Mouse (Mus musculus) frontal cortex, postnatal 36 days (tissue): ENCODE results near the gene Unc13c.

ENCODE experiments used
- DNase-seq, 2 experiments: peaks; one replicate each; pipeline ENCODE4 v3.0.0; 2022; ENCODE audit warnings: low spot score in 2 of 2

The Unc13c gene

DNA sequence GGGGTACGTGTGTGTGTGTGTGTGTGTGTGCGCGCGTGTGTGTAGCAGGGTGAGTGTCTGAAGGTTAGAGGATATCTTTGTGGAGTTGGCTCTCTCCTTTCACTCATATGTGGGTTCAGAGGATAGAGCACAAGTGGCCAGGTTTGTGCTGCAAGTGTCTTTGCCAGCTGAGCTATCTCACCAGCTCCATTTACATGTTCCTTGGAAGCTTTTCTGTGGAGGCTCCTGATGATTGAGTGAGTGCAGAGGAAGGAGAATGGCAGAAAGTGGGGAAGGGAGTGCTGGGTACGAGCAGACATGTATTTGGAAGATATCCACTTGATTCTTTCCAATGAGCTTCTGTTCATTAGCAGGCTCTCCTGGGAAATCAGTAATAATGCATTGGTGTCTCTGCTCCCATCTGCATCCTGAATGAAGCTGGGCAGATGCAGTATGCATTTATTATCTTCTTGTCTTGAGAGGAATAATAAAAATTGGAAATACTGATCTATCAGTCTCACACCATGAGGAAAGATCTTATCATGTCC is 86.3 kb downstream of the Unc13c start:
- DNase-seq: no peak

DNA sequence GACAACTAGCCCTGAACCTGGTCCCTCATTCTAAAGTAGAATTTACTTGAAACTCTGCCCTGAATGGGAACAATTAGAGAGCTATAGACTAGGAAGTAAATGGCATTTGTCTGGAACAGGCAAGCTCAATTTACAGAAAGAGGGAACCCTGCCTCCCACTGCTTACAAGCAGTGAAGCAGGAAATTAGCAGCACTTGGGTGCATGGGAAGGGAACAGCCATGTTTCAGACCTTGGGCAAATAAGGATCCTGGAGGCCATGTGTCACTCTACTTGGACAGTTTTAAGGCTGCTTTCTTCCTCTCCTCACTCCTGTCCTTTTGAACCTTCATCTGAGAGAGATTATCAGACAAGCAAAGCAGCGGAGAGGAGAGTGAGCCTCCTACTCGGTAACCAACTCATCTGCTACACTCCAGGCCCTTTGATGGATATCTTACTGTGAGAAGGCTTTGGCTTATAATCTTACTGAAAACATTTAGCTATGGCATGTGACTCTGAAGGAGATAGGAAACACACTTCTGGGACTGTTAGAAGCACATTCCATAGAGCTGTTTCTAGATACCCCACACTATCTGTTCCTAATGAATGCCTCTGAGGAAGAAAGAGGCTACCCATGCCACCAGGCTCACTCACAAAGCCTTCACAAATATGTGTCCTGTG is 101.2 kb downstream of the Unc13c start:
- no peak for DNase-seq

DNA sequence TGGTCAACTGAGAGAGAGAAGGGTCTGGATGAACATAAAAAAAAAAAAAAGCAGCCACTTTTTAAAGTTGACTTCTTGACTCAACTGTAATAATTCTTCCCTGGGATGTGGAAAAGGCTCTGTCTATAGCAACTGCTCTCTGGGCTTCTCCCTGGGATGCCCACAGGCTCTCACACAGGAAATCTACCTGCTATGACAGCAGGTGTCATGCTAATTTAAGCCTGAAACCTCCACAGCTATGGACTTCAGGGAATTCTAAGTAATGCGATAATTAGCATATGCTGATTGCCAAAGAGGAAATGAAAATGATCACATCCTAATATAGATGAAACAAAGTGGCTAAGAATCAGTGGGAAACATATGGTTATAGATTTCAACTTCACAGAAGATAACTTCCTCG is 102.1 kb downstream of the Unc13c start:
- DNase-seq: no peak

DNA sequence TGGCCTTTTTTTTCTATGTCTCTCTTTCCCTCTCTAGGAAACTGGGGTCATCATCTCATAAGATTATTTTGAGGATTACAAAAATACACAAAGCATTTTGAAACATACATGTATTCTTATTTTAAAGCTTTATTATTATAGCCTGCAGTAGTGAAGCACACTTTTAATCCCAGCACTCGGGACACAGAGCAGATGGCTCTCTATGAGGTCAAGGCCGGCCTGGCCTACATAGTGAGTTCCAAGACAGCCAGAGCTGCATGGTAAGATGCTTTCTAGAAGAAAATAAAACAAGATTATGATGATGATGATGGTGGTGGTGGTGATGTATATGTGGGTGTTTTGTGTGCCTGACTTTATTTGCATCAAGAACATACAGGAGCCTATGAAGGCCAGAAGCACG is 109.3 kb downstream of the Unc13c start:
- no peak for DNase-seq

DNA sequence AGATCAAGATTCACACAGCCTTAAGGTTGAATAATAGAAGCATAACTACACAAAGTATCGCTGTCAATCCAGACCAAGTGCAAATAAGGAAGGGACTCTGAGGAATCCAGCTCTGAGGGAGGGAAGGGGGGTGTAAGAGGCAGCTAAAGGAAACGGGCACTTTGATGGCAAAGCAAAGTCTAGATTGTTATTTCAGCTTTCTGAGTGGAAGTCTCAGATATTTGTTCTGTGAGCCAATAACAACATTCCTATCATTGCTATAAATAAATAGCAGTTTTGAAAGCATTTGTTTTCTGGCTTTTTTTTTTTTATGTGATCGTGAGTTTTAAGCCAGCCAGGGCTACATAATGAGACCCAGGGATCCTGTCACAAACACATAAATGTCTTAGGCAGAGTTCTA is 114.5 kb downstream of the Unc13c start:
- DNase-seq: no peak

DNA sequence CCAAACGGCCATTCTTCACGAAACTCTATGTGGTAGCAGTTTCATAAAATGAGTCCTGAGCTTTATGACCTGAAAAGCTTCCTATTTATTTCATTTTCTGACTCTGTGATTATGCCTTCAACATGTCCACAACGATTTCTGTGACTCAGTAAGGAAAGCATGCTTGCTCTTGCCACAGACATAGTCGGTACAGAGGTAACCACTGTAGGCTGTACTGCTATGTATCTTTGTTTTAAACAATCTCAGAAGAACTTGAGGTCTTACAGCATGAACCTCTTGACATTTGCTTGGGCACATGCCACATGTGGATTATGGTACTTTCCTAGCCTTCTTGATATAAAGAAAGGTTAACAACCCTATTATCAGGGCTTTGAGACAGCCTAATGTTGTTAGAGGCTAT is 162.1 kb downstream of the Unc13c start:
- no peak for DNase-seq

DNA sequence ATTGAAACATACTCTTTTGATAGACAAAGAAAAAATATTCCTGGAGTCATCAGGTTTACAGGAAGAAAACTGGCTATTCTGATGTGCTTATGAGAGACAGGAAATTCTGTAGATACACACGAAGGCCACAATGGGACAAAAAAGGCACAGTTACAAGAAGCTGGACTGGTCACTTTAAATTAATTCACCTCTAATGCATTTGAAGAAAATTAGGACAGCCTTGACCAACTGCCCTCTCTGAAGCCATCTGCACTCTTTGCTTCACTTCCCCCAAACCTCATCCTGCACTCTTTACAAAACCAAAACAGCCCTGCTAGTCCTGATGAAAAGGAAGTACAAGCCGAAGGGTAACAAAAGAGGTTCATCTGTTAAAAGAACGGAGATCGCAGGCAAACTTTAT is 194.2 kb downstream of the Unc13c start:
- no peak for DNase-seq

DNA sequence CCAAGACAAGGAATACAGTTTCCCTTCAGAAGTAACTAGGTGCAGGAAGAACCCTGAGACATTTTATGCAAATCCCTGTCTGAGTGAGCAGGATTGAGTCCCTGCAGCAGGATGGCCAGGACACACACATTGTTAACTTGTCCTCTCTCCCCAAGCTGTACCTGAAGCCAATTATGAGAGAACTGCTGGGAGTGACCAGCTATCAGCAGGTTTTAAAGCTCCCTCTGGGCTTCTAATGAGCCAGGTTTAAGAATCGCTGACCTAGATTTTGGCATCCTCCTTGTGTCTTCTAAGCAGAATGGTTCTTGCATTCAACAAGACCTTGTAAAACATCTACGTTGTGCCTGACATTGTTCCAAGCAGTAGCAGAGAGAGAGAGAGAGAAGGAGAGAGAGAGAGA is 213.6 kb downstream of the Unc13c start:
- DNase-seq: no peak

DNA sequence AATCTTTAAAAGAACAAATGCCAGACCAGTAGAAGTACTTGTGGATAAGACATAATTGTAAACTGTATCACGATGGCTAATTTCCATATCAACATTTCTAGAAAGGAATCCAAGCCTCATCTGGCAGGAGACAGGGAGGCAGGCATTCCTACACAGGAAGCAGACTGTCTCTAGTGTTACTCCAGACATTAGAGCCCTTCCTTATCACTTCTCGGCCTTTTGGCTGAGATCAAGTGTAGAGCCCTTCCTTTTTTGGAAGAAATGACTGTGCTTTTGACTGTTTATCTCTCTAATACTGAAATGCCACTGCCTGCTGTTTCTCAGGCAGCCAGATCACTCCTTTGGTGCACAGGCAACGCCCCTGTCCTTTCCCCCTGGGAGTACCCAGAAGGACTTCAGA is 215.3 kb downstream of the Unc13c start:
- DNase-seq: no peak

DNA sequence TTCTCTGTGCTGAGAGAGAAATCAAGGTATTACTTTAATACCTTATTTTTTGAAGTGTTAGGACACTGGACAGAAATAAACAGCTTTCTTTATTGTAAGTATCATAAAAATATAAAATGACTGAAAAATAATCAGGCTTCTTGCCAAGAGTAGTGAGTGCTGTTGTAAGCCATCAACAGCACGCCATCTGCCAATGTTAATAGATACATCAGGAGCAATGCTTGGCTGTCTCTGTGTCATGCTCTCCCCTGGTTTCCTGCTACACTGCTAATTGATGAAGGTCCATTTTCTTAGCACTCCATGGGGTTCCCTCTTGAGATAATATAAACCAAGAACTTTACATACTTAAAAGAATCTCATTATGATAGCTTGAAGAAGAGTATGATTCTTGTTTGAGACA is 217.4 kb downstream of the Unc13c start:
- DNase-seq: no peak

DNA sequence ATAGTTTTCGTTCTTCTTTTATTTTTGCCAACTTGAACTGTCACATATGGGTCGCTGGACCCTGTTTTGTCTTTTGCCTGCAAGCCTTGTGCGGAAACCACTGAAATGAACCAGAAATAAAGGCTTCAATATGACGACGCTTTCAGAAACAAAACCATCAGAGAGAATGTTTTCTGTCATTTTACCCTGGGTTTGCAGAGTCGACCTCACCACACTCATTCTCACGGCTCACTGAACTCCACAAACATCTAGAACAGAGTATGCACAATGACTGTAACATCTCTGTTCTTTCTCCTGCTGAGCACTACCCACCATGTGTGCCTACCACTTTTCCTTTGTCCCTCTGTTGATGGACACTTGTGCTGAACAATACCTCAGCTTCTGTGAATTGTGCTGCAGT is 234.3 kb downstream of the Unc13c start:
- no peak for DNase-seq

DNA sequence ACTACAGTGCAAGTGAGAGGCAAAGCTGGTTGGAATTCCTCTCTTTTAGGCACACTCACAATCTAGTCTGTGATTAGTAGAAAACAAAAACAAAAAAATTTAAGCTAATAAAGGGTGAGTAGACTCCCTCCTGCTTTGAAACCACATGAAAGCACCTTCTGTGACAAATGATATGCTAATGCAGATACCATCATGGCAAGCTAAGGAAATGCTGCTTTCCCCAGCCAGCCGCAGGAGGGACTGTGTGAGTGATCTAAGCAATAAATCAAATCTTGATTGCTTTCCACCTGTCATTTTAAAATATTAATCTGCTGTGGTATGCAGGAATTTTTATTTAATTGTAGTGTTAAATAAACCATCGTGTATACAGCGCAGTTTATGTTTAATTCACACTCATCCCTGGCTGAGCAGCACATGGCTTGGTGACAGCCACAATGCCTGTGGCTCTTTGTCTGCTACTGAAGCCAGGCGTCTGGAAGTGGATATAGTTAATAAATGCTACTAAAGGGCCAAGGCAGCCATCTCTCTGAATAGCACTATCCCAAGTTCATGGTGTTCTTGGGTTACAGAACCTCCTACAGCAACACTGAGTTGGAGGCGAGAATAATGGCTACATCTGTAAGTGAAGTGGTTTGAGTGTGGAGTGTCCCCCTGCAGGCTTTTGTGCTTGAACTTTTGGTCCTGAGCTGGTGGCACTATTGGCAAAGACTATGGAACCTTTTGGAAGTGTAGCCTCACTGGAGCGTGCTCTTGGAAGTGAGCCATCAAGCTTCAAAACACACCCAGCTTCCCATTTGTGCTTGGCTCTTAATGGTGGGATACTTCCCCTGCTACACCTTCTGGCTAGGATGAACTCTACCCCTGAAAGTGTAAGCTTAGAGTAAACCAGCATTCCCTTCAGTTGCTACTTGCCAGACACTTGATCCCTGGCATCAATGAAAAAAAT is 242.8 kb downstream of the Unc13c start:
- DNase-seq: no peak

DNA sequence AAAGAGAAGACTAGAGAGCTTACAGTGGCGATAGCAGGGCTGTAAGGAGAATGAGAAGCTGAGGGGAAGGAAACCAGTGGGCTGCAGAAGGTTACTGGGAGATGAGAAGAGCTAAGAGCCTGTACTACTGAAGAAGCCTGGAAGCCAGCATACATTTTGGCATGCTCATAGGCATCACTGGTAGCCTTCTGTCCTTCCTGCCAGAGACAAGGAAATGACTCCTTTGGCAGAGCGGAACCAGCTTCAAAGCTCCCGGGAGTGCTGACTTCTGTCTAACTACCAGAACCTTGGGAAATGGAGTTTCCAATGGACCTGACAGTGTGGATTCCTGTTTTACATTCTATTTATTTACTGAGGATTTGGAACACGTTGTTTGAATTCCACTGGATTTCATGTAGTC is 244.0 kb downstream of the Unc13c start:
- DNase-seq: no peak

DNA sequence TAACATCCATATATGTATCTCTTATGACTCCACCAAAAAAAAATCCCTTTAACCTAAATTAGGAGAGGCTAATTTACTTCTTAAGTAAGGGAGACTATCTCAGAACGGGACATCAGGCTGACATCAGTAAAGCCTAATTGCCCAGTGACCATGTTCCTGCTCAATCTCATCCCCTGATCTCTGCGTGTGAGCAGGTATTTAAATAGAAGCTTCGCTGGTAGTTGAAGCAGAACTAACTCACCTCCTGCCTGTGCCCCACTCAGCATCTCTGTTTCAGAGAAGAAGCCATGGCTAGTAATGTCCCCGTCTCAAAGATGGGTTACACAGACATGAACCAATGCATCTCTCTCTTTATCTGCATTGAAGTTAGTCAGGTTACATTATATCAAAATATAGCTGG is 255.3 kb downstream of the Unc13c start:
- no peak for DNase-seq

DNA sequence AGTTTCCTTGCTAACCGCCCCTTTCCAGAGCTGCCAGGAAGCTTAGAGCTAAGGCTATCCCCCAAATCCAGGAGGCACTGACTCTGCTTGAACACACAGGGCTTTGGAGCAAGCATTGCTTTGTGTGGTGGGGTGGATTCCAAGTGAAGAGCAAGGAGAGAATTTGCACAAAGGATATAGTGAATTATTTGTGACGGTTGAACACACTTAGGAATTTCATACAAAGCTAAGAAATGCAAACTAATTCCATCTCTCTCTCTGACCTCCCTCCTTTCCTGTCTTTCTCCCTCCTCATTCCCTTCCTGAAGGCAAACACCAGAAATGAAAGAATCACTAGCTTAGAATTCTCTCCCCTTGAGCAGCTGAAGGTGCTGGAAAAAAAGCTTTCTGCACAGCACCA is 271.7 kb downstream of the Unc13c start:
- DNase-seq: no peak

DNA sequence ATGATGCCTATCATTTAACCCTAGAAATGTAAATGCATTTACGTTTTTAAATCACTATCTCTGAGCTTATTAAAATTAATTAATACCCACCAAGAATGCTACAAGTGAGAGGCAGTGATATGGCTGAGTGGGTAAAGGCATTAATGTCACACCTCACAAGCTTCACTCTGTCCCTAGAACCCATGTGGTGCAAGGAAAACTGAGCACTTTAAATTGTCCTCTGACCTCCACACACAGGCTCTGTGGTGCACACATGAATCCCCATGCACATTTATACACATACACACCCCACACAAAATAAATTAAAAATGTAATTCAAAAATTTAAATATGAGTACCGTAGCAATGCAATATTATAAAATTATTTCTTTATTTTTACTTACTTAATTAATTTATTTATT is 287.2 kb downstream of the Unc13c start:
- DNase-seq: no peak

DNA sequence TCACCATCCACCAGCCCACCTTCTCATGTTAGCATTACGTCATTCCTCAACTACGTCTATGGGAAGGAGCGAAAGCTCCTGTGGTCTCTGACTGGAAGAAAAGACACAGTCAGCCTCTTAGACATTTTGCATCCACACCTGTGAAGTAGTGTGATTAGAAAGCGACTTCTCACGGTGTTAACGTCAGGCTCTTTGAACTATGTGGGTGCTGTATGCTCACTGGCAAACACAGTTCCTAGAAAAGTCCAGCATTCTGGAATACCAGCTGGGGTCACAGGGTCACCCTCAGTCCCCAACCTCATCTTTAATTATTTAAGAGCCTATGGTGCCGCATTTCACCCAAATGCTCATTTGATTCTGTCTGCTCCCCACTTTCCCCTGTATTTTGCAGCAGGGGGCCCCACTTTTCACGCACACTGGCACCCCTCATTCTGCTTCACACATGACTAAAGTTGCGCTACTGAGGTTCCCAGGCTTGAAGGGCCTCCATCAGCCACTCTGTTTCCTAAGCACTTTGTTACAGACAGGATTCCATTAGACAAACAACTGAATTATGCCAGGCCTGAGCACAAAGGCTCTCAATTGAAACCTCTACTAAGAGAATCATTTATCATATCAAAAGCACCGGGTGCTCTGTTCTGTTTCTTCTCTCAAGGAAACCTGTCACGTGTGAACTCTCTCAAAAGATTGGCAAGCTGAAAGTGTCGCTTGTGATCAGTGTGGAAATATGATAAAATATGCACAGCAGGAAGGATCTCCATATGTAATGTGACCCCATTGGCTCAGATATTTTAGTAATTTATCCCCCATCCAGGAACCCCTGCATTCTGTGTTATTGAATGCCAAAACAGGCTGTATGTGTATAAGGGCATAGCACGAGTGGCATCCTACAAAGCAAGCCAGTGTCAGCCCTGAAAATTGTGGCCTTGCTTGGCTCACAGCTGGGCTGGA is 287.9 kb downstream of the Unc13c start:
- DNase-seq: no peak

DNA sequence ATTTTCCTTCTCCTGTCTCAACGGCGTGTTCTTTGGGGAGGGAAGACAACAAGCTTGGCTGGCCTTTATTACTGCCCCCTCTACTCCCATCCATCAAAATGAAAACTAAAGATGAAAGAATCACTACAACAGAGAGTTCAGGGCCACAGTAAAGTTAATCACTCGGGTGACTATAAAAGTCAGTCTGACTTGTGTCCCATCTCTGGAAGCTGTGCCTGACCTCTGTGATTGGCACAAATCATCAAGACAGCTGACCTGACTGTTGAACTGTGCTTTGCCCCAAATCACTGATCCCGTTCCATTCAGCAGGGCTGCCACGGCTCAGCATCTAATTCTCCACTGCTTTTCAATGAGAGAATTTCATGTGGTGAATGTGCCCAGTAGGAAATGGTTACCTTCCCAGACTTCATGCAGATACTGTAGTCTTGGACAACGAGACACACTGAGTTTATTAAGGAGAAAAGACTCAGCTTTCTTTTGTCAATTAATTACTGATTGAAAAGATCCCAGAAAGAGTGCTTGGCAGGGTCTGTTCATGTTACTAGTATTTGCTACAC is 297.0 kb downstream of the Unc13c start:
- no peak for DNase-seq

DNA sequence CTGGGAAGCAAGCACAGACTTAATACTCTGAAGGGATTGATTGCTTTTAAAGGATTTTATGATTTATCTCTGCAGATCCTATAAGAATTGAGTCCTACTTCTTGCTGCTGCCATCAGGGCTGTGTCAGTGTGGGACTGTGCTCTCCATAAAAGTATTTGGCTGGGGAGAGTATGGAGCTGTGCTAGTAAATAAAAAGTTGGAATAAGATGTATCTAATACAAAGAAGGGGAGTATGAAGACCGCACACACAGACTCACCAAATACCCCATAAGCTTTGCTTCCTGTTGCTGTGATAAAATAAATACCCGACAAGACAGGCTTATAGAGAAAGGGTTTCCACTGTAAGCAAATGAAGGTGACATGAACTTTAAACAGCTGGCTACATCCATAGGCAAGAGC is 298.7 kb downstream of the Unc13c start:
- no peak for DNase-seq

DNA sequence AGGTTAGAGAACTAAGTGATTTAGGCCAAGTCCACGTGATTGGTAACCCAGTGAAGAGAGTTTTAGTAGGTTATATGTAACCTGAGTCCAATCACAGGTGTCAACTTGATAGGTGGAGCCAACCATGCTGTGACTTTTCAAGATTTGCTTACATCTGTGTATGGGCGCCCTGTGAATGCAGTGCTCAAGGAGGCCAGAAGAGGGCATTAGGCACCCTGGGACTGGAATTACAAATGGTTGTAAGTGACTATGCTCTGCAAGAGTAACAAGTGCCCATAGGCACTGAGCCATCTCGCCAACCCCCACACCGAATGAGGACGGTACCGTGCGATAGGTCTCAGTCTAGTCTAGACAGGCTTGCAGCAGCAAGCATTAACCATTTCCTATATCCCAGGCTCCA is 305.9 kb downstream of the Unc13c start:
- DNase-seq: no peak

DNA sequence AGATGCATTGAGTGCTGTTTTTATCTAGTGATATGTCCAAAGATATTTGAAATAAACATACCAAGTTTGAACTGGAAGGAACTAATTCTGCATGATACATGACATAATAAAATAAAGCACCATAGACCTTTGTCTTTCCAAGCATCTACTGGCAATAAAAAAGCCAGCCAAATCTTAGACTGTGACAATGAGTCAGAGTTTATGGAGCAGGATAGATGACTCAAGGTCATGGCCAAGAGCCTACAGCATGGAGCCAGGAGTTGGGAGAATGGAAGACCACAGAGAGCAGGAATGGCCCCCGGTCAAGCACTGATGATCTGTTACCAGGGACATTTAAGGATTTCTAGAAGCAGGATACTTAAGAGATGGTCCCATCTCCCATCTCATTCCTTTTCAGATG is 319.7 kb downstream of the Unc13c start:
- no peak for DNase-seq

DNA sequence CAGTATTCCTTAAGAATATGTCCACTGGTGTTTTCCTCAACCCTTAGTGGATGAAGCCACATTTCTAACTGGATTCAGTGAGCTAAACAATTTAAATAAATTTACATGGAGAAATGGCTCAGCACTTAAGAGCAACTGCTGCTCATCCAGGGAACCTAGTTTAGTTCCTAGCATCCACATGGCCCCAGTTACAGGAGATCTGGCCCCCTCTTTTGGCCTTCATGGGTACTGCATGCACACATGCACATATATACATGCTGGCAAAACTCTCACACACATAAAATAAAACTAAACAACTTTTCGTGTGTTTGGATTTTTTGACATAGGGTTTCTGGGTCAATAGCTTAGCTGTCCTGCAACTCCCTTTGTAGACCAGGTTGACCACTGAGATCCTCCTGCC is 330.6 kb downstream of the Unc13c start:
- DNase-seq: no peak
